Mouse (Mus musculus) CH12.LX (cell line): Measurements from ENCODE around the gene H2bfm. TPM values are rescaled to one million over a fixed set of nuclear protein-coding genes. Genes with fewer than 3 reads are reported as not detected.
A peak's percentile ranks its signal among the peaks of the same experiment; 100 is the strongest.

ENCODE experiments used
- DNase-seq: peaks from one replicate; pipeline ENCODE4 v3.0.0-alpha.2; 2013; ENCODE audit errors: extremely low read depth
- H3K27ac ChIP-seq: 2 replicates; pipeline ENCODE4 v1.5.1; 2012; ENCODE audit warnings: low read depth, mild to moderate bottlenecking, control low read depth, moderate library complexity; ENCODE audit not compliant: insufficient read depth
- H3K27me3 ChIP-seq: replicated peaks from 2 replicates; pipeline ENCODE3; 2012; ENCODE audit warnings: inconsistent platforms
- H3K36me3 ChIP-seq, 2 experiments: replicated peaks in 1 of 2; 2 replicates each; pipeline versions ENCODE3 to v1.6.1; 2012; ENCODE audit warnings: inconsistent platforms in 1 of 2, low read length in 1 of 2, mild to moderate bottlenecking in 1 of 2, mixed read lengths in 1 of 2, moderate library complexity in 1 of 2; ENCODE audit not compliant: control insufficient read depth in 1 of 2, insufficient read depth in 1 of 2
- H3K4me1 ChIP-seq, 2 experiments: 2 replicates each; pipeline ENCODE4 v1.6.1; 2012; ENCODE audit warnings: inconsistent platforms in 1 of 2, moderate library complexity in 1 of 2; ENCODE audit not compliant: insufficient read depth in 2 of 2, control insufficient read depth in 1 of 2
- H3K4me2 ChIP-seq: 2 replicates; pipeline ENCODE4 v1.6.1; 2012; ENCODE audit warnings: low read depth, mild to moderate bottlenecking, control low read depth; ENCODE audit not compliant: poor library complexity, insufficient read depth, severe bottlenecking
- H3K4me3 ChIP-seq, 3 experiments: fragments of 150-350 bp in 1 of 3; sonication (generic) in 1 of 3; replicated peaks in 1 of 3; 2 replicates each; pipeline versions ENCODE3 to v1.5.1; 2011 to 2012; ENCODE audit warnings: low read depth in 2 of 3, low read length in 2 of 3, mild to moderate bottlenecking in 2 of 3, moderate library complexity in 2 of 3, control low read depth in 1 of 3, improper control_type of control experiment in 1 of 3, inconsistent platforms in 1 of 3, mixed read lengths in 1 of 3; ENCODE audit not compliant: poor library complexity in 1 of 3
- H3K79me2 ChIP-seq: replicated peaks from 2 replicates; pipeline ENCODE4 v1.6.1; 2012; ENCODE audit warnings: mild to moderate bottlenecking, moderate library complexity; ENCODE audit not compliant: control insufficient read depth, poor library complexity, insufficient read depth, severe bottlenecking; ENCODE audit errors: extremely low read depth
- H3K9ac ChIP-seq: 2 replicates; pipeline ENCODE4 v1.6.1; 2012; ENCODE audit warnings: low read depth, mild to moderate bottlenecking, control low read depth, moderate library complexity; ENCODE audit not compliant: insufficient read depth
- H3K9me3 ChIP-seq: replicated peaks from 2 replicates; pipeline ENCODE3; 2012; ENCODE audit warnings: low read length, inconsistent platforms, mixed read lengths
- CTCF ChIP-seq, 2 experiments: IDR thresholded peaks in 1 of 2; conservative IDR thresholded peaks in 1 of 2; 2 replicates each; pipeline ENCODE4 v1.5.1; 2011 to 2012; ENCODE audit warnings: low read depth in 2 of 2, low read length in 2 of 2, improper control_type of control experiment in 1 of 2, inconsistent platforms in 1 of 2, mild to moderate bottlenecking in 1 of 2, moderate library complexity in 1 of 2
- ELF1 ChIP-seq: IDR thresholded peaks from 2 replicates; pipeline ENCODE4 v1.6.1; 2014; ENCODE audit warnings: low read depth, mild to moderate bottlenecking, inconsistent platforms, low read length, improper control_type of control experiment
- EP300 ChIP-seq: IDR thresholded peaks from 2 replicates; pipeline ENCODE4 v1.6.1; 2011; ENCODE audit warnings: low read length, improper control_type of control experiment
- ETS1 ChIP-seq: conservative IDR thresholded peaks from 2 replicates; pipeline ENCODE4 v1.6.1; 2012; ENCODE audit warnings: low read depth, mild to moderate bottlenecking, inconsistent platforms, low read length, improper control_type of control experiment, moderate library complexity
- HCFC1 ChIP-seq: IDR thresholded peaks from 2 replicates; pipeline ENCODE4 v1.6.1; 2012; ENCODE audit warnings: low read depth, mild to moderate bottlenecking, inconsistent platforms, low read length, improper control_type of control experiment
- MAFK ChIP-seq: IDR thresholded peaks from 2 replicates; pipeline ENCODE4 v1.6.1; 2011; ENCODE audit warnings: low read length, improper control_type of control experiment; ENCODE audit not compliant: insufficient replicate concordance
- MAX ChIP-seq: IDR thresholded peaks from 2 replicates; pipeline ENCODE4 v1.6.1; 2011; ENCODE audit warnings: low read length, improper control_type of control experiment
- POLR2A ChIP-seq: IDR thresholded peaks from 2 replicates; pipeline ENCODE4 v1.6.1; 2011; ENCODE audit warnings: low read depth, mild to moderate bottlenecking, improper control_type of control experiment, low read length
- RAD21 ChIP-seq: IDR thresholded peaks from 2 replicates; pipeline ENCODE4 v1.6.1; 2011; ENCODE audit warnings: low read depth, mild to moderate bottlenecking, low read length, improper control_type of control experiment, moderate library complexity
- RCOR1 ChIP-seq: conservative IDR thresholded peaks from 2 replicates; pipeline ENCODE4 v1.6.1; 2012; ENCODE audit warnings: low read depth, mild to moderate bottlenecking, inconsistent platforms, low read length, improper control_type of control experiment
- SMC3 ChIP-seq: IDR thresholded peaks from 2 replicates; pipeline ENCODE4 v1.6.1; 2011; ENCODE audit warnings: low read depth, low read length, improper control_type of control experiment
- TBP ChIP-seq: conservative IDR thresholded peaks from 2 replicates; pipeline ENCODE4 v1.6.1; 2011; ENCODE audit warnings: low read depth, low read length, improper control_type of control experiment
- USF1 ChIP-seq: IDR thresholded peaks from 2 replicates; pipeline ENCODE4 v1.6.1; 2014; ENCODE audit warnings: low read depth, mild to moderate bottlenecking, inconsistent platforms, low read length, improper control_type of control experiment
- ZC3H11A ChIP-seq: IDR thresholded peaks from 2 replicates; pipeline ENCODE4 v1.6.1; 2012; ENCODE audit warnings: low read depth, mild to moderate bottlenecking, inconsistent platforms, low read length, improper control_type of control experiment
- dilution Hi-C: fragments of 300-500 bp; cut with MboI; formaldehyde crosslinking; loops from 2 replicates; pipeline ENCODE4 v1.14.3; 2020; ENCODE audit warnings: low sequenced_read_pairs; ENCODE audit not compliant: extremely low pct_unique_long_range_greater_than_20kb, extremely low pct_ligation_motif_present
- in situ Hi-C: fragments of 300-500 bp; cut with MboI; formaldehyde crosslinking; loops from 3 replicates; pipeline ENCODE4 v1.14.3; 2019; ENCODE audit warnings: low sequenced_read_pairs, low pct_ligation_motif_present, low pct_unique_long_range_greater_than_20kb, mixed read lengths
- polyA plus RNA-seq: library from polyadenylated mRNA; unstranded; fragments of >175 nt; gene quantifications from 2 replicates; pipeline ENCODE4 v1.2.1, GENCODE M21; 2012; ENCODE audit warnings: low read depth; ENCODE audit not compliant: insufficient read length
- total RNA-seq, 2 experiments: library from RNA; depleted of rRNA; stranded (reverse); fragments of 300-350 nt in 1 of 2; fragments of >200 nt in 1 of 2; gene quantifications; 2 replicates each; pipeline ENCODE4 v1.2.3; 2012 to 2014

Gene H2bfm
- total RNA-seq (2012; rRNA removed) (not detected in 2 replicates), total RNA-seq (2014; rRNA removed) (not detected in 2 replicates), polyA plus RNA-seq (not detected in 2 replicates)

DNA sequence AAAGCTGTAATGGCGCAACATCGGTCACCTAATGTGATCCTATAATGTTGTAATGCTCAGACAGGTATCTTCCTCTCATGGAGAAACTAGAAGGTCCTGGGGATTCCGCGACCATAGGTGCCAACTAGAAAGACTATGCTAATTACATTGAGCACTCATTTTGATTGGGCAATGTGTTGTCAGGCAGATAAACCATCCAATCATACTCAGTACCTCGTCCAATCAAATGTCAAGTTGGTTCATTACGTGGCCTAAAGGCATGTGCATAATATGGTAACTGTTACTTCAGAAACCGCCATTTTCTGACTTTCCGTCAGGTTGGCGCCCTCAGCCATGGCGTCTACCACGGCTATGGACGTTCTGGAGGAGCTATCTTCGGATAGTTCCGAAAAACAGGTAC, at the start of gene H2bfm:
Gene H2bfm, plus strand, starts transcription at position 295 of the 400 bp plus-strand sequence.
- Histone ChIP-seq H3K4me3 (no peak within 1 kb of the TSS), H3K9me3 (no peaks in the 10 kb centered on the region), H3K4me2 (no peak within 1 kb of the TSS), H3K27ac (no peak within 1 kb of the TSS), H3K27me3 (no peaks in the 10 kb centered on the region), H3K79me2 (no peaks in the 10 kb centered on the region), H3K9ac (no peak within 1 kb of the TSS), H3K36me3 (no peaks in the 10 kb centered on the region), H3K4me1 (no peaks in the 10 kb centered on the region)
- dilution Hi-C loops, result no loop called here
- DNase-seq, result no peak
- in situ Hi-C loops, result no loop called here
- TF ChIP-seq USF1 (no peak), MAFK (no peak), SMC3 (no peak)

DNA sequence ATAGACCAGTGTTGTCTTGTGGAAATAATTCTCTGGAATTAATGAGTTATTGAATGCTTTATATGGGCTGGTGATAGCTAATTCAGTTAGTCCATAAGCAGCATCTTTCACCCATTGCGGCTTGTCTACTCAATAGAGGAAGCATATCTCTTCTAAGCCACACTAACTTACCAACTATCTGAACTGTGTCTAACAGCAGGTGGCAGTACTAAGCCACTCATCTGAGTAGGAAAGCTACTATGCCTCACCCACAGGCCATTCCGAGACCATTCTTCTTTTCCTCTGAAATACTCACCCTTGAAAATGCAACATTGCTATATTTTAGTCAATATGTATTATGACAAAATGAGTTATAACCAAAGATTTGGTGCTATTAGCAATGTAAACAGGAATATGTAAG, 31.4 kb upstream of the H2bfm start:
- Histone ChIP-seq H3K4me2 (no peak overlapping the region), H3K79me2 (no peaks in the 10 kb centered on the region), H3K4me1 (no peaks in the 10 kb centered on the region), H3K4me3 (no peak overlapping the region), H3K27me3 (no peaks in the 10 kb centered on the region), H3K27ac (no peak overlapping the region), H3K9me3 (no peaks in the 10 kb centered on the region), H3K9ac (no peak overlapping the region), H3K36me3 (no peaks in the 10 kb centered on the region)
- DNase-seq, result peak; percentile 36
- dilution Hi-C loops (no loop called here), in situ Hi-C loops (no loop called here)
- no peak for TF ChIP-seq USF1
- peak in 1 of 2 experiments; percentile 73; a peak in 2 of 4 replicates for TF ChIP-seq CTCF (conservative IDR thresholded peaks at IDR 0.05 in 1 of 2, IDR thresholded peaks at IDR 0.05 in 1 of 2; ENCODE audit: low read depth in 2 of 2, low read length in 2 of 2)
- TF ChIP-seq SMC3, result peak; percentile 67
- peak; percentile 62 for TF ChIP-seq RAD21

- Histone ChIP-seq H3K36me3 (no peaks in the 10 kb centered on the region), H3K9me3 (no peaks in the 10 kb centered on the region), H3K4me2 (no peak overlapping the region), H3K9ac (no peak overlapping the region), H3K27me3 (no peaks in the 10 kb centered on the region), H3K4me3 (no peak overlapping the region), H3K4me1 (no peaks in the 10 kb centered on the region), H3K79me2 (no peaks in the 10 kb centered on the region), H3K27ac (no peak overlapping the region)
- dilution Hi-C loops (no loop called here), in situ Hi-C loops (no loop called here)
- DNase-seq, result no peak
- TF ChIP-seq MAX, result no peak
- no peak for TF ChIP-seq HCFC1
- TF ChIP-seq ZC3H11A, result no peak
- TF ChIP-seq POLR2A, result no peak
- no peak for TF ChIP-seq TBP
- TF ChIP-seq ETS1, result no peak
- no peak for TF ChIP-seq ELF1
- no peak for TF ChIP-seq EP300
- no peak for TF ChIP-seq RCOR1
Observed at GRCm38 (mm10) chrX:136904369-136904768, 22.8 kb upstream of the H2bfm start.
